Mouse (Mus musculus) heart, adult 2 months (tissue): ENCODE results near the gene Tm4sf5.

ENCODE experiments used
- CTCF ChIP-seq: fragments of 200-600 bp; IDR thresholded peaks from 2 replicates; pipeline ENCODE4 v1.8.1; 2022; ENCODE audit warnings: antibody characterized with exemption, mild to moderate bottlenecking, moderate library complexity
- EP300 ChIP-seq: fragments of 200-500 bp; IDR thresholded peaks from 2 replicates; pipeline ENCODE4 v1.6.1; 2011; ENCODE audit warnings: low read depth, low read length, control low read depth; ENCODE audit not compliant: insufficient read depth
- POLR2A ChIP-seq: fragments of 200-500 bp; IDR thresholded peaks from 2 replicates; pipeline ENCODE4 v1.6.1; 2011; ENCODE audit warnings: mild to moderate bottlenecking, low read depth, low read length, control low read depth; ENCODE audit not compliant: insufficient read depth

DNA sequence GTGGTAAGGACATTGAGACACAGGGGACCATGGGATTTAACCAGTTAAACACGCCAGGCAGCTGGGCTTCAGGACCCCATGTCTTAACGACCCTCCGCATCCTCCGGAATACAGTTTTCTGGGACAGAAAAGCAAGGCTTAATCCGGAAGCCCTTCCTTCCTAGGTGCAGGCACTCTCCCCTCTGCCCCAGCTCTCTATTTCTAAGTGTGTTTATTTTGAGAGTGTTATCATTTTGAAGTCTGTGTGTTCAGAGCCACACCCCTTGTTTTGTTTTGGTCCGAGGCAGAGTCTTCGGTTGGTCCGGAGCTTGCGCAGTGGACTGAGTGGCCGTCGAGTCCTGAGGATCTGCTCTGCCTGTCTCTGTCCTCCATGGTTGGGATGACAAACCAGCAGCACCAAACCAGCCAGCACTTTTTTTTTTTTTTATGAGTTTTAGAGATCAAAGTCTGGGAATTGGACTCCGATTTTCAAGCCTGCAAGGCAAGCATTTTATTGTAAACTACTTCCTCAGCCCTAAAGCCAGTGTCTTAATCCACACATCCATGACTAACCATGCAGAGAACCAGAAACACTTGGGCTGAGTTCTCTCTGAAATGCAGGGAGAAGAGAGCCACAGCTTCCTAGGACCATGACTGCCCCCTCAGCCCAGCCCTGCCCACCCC lies 30.0 kb upstream of the Tm4sf5 start:
- TF ChIP-seq CTCF, result no peak
- TF ChIP-seq EP300, result no peak
- TF ChIP-seq POLR2A, result no peak
